Mouse (Mus musculus): ENCODE data around the gene Scfd1. TPM values are rescaled to one million over a fixed set of nuclear protein-coding genes. Genes with fewer than 3 reads are reported as not detected.

The Scfd1 gene
- 61.2 and 75.8 TPM in 2 replicates for total RNA-seq (2014; rRNA removed)
- polyA plus RNA-seq (2012; rRNA removed) = 7.1 and 7.3 TPM in 2 replicates

GRCm38 (mm10) chr12:51377003-51377887 lies at the start of gene Scfd1:
Scfd1 (plus strand) TSS chr12:51377510.
- peak within 1 kb of the TSS; percentile 99 for H3K9ac ChIP-seq (ENCODE audit: low read depth, low read length)
- peaks cover 2% of the 10 kb centered on the region; the same call in 1 of the 2 replicates for H3K79me2 ChIP-seq (ENCODE audit: control insufficient read depth, insufficient read depth, low read length)
- H3K4me1 ChIP-seq (ENCODE audit: control insufficient read depth, insufficient read depth, low read length) = no peaks in the 10 kb centered on the region
- TF ChIP-seq POLR2A (IDR thresholded peaks at IDR 0.05; ENCODE audit: extremely low read depth, insufficient read depth, low read length) (peak; percentile 85), CTCF (IDR thresholded peaks at IDR 0.05; ENCODE audit: low read depth, low read length) (no peak)
- peak; percentile 91 for DNase-seq (ENCODE audit: extremely low read depth, low read depth, low spot score)
- peaks cover 9% of the 10 kb centered on the region for H3K36me3 ChIP-seq (ENCODE audit: control insufficient read depth, insufficient read depth, low read length)
- 2% methylated on average over 34 of the region's 34 CpGs for WGBS
- H3K27ac ChIP-seq (replicated peaks; ENCODE audit: insufficient read depth, low read depth, low read length) = peak within 1 kb of the TSS; percentile 96
- no peaks in the 10 kb centered on the region for H3K27me3 ChIP-seq (ENCODE audit: control insufficient read depth, insufficient read depth, low read length)
- peak within 1 kb of the TSS; percentile 85 for H3K4me3 ChIP-seq (ENCODE audit: insufficient read depth, low read depth, low read length)

GRCm38 (mm10) chr12:51337014-51337413 lies 40.3 kb upstream of the Scfd1 start:
- TF ChIP-seq POLR2A (IDR thresholded peaks at IDR 0.05; ENCODE audit: extremely low read depth, insufficient read depth, low read length) (no peak), CTCF (IDR thresholded peaks at IDR 0.05; ENCODE audit: low read depth, low read length) (no peak)
- Histone ChIP-seq H3K9ac (ENCODE audit: low read depth, low read length) (no peak overlapping the region), H3K27ac (replicated peaks; ENCODE audit: insufficient read depth, low read depth, low read length) (no peak overlapping the region), H3K4me3 (ENCODE audit: insufficient read depth, low read depth, low read length) (no peak overlapping the region), H3K27me3 (ENCODE audit: control insufficient read depth, insufficient read depth, low read length) (no peaks in the 10 kb centered on the region), H3K79me2 (ENCODE audit: control insufficient read depth, insufficient read depth, low read length) (no peaks in the 10 kb centered on the region), H3K4me1 (ENCODE audit: control insufficient read depth, insufficient read depth, low read length) (no peaks in the 10 kb centered on the region), H3K36me3 (ENCODE audit: control insufficient read depth, insufficient read depth, low read length) (no peaks in the 10 kb centered on the region)
- DNase-seq (ENCODE audit: extremely low read depth, low read depth, low spot score) = no peak
- WGBS = 86% methylated on average over 1 of the region's 1 CpGs

DNA sequence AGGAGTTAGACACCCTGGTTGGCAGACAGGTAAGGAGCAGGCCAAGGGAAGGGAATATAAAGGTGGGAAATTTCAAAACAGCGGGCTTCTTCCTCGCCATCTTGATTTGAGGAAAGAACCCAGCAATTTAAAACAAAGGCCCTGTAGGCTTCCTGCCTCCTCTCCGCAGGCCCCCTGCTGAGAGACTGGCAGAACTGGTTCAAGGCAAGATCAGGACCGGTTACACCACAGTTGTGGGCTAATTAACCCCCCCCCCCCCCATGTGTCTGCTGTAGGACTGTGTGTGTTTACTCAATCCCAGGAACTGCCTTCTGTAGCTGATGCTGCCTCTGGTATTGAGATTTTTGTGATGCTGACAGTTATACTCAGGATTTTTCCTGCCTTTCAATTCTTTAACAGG lies 31.2 kb upstream of the Scfd1 start:
- WGBS = 89% methylated on average over 4 of the region's 4 CpGs
- DNase-seq (ENCODE audit: extremely low read depth, low read depth, low spot score) = no peak
- Histone ChIP-seq H3K9ac (ENCODE audit: low read depth, low read length) (no peak overlapping the region), H3K27ac (replicated peaks; ENCODE audit: insufficient read depth, low read depth, low read length) (no peak overlapping the region), H3K79me2 (ENCODE audit: control insufficient read depth, insufficient read depth, low read length) (no peaks in the 10 kb centered on the region), H3K4me1 (ENCODE audit: control insufficient read depth, insufficient read depth, low read length) (no peaks in the 10 kb centered on the region; the same call in 1 of the 2 replicates), H3K27me3 (ENCODE audit: control insufficient read depth, insufficient read depth, low read length) (no peaks in the 10 kb centered on the region), H3K36me3 (ENCODE audit: control insufficient read depth, insufficient read depth, low read length) (no peaks in the 10 kb centered on the region), H3K4me3 (ENCODE audit: insufficient read depth, low read depth, low read length) (no peak overlapping the region)
- TF ChIP-seq POLR2A (IDR thresholded peaks at IDR 0.05; ENCODE audit: extremely low read depth, insufficient read depth, low read length) = no peak

GRCm38 (mm10) chr12:51347988-51348697 lies 29.2 kb upstream of the Scfd1 start, which contains the start of gene G2e3:
G2e3 (plus strand) TSS chr12:51348061.
- peak within 1 kb of the TSS; percentile 32 for H3K27ac ChIP-seq (replicated peaks; ENCODE audit: insufficient read depth, low read depth, low read length)
- peak within 1 kb of the TSS; percentile 88 for H3K4me3 ChIP-seq (ENCODE audit: insufficient read depth, low read depth, low read length)
- under 1% methylated on average over 70 of the region's 70 CpGs for WGBS
- no peaks in the 10 kb centered on the region for H3K79me2 ChIP-seq (ENCODE audit: control insufficient read depth, insufficient read depth, low read length)
- DNase-seq (ENCODE audit: extremely low read depth, low read depth, low spot score) = peak; percentile 80
- H3K4me1 ChIP-seq (ENCODE audit: control insufficient read depth, insufficient read depth, low read length) = no peaks in the 10 kb centered on the region; the same call in 1 of the 2 replicates
- H3K27me3 ChIP-seq (ENCODE audit: control insufficient read depth, insufficient read depth, low read length) = no peaks in the 10 kb centered on the region
- H3K36me3 ChIP-seq (ENCODE audit: control insufficient read depth, insufficient read depth, low read length) = peaks cover 5% of the 10 kb centered on the region
- no peak for TF ChIP-seq CTCF (IDR thresholded peaks at IDR 0.05; ENCODE audit: low read depth, low read length)
- peak; percentile 67; the same call in 1 of the 2 replicates for TF ChIP-seq POLR2A (IDR thresholded peaks at IDR 0.05; ENCODE audit: extremely low read depth, insufficient read depth, low read length)
- peak within 1 kb of the TSS; percentile 87 for H3K9ac ChIP-seq (ENCODE audit: low read depth, low read length)

GRCm38 (mm10) chr12:51348698-51348998 lies 28.7 kb upstream of the Scfd1 start:
- Histone ChIP-seq H3K27me3 (ENCODE audit: control insufficient read depth, insufficient read depth, low read length) (no peaks in the 10 kb centered on the region), H3K4me1 (ENCODE audit: control insufficient read depth, insufficient read depth, low read length) (no peaks in the 10 kb centered on the region; the same call in 1 of the 2 replicates), H3K27ac (replicated peaks; ENCODE audit: insufficient read depth, low read depth, low read length) (no peak overlapping the region), H3K36me3 (ENCODE audit: control insufficient read depth, insufficient read depth, low read length) (peaks cover 5% of the 10 kb centered on the region), H3K9ac (ENCODE audit: low read depth, low read length) (peak overlapping the region; percentile 87), H3K4me3 (ENCODE audit: insufficient read depth, low read depth, low read length) (peak overlapping the region; percentile 88), H3K79me2 (ENCODE audit: control insufficient read depth, insufficient read depth, low read length) (no peaks in the 10 kb centered on the region)
- DNase-seq (ENCODE audit: extremely low read depth, low read depth, low spot score) = no peak
- TF ChIP-seq CTCF (IDR thresholded peaks at IDR 0.05; ENCODE audit: low read depth, low read length) = no peak
- no peak for TF ChIP-seq POLR2A (IDR thresholded peaks at IDR 0.05; ENCODE audit: extremely low read depth, insufficient read depth, low read length)
- WGBS = 1% methylated on average over 10 of the region's 10 CpGs
